Mouse (Mus musculus) adrenal gland, adult 18-20 months (tissue): ENCODE results near the gene Pbx1. TPM values are rescaled to one million over a fixed set of nuclear protein-coding genes. Genes with fewer than 3 reads are reported as not detected.
A peak's percentile ranks its signal among the peaks of the same experiment; 100 is the strongest.

ENCODE experiments used
- DNase-seq, 2 experiments: peaks; one replicate each; pipeline ENCODE4 v3.0.0; 2021 to 2022; ENCODE audit warnings: low spot score in 2 of 2
- total RNA-seq, 2 experiments: library from RNA; stranded (reverse); gene quantifications; 1 replicate in 1 of 2; 2 replicates in 1 of 2; pipeline ENCODE4 v1.2.3; 2021

Pbx1 gene
- total RNA-seq, 2 experiments from 2014 or later: 143 to 202 TPM

GRCm38 (mm10) chr1:168231548-168232429, 200.3 kb downstream of the Pbx1 start:
- DNase-seq: no peak

- DNase-seq: no peak
These were observed 201.2 kb downstream of the Pbx1 start for GRCm38 (mm10) chr1:168230858-168231257.

- no peak for DNase-seq
These were observed 201.9 kb downstream of the Pbx1 start for GRCm38 (mm10) chr1:168230134-168230533.

- DNase-seq: no peak
These were observed 203.1 kb downstream of the Pbx1 start for GRCm38 (mm10) chr1:168228756-168229526.

GRCm38 (mm10) chr1:168226150-168226549, 205.9 kb downstream of the Pbx1 start:
- no peak for DNase-seq

GRCm38 (mm10) chr1:168225595-168226127, 206.4 kb downstream of the Pbx1 start:
- DNase-seq: no peak

- DNase-seq: no peak
These were observed 207.9 kb downstream of the Pbx1 start for GRCm38 (mm10) chr1:168224218-168224617.

- no peak for DNase-seq
These were observed 209.3 kb downstream of the Pbx1 start for GRCm38 (mm10) chr1:168222794-168223193.

- DNase-seq: no peak
These were observed 211.0 kb downstream of the Pbx1 start for GRCm38 (mm10) chr1:168221071-168221521.

- DNase-seq: no peak
These were observed 215.9 kb downstream of the Pbx1 start for GRCm38 (mm10) chr1:168215896-168216747.

- DNase-seq: no peak
These were observed 216.6 kb downstream of the Pbx1 start for GRCm38 (mm10) chr1:168215468-168215867.

- DNase-seq: peak; percentile 68 to 70
These were observed 218.0 kb downstream of the Pbx1 start for GRCm38 (mm10) chr1:168214040-168214443.

- DNase-seq: no peak
These were observed 218.5 kb downstream of the Pbx1 start for GRCm38 (mm10) chr1:168213595-168213994.

GRCm38 (mm10) chr1:168210401-168210800, 221.7 kb downstream of the Pbx1 start:
- no peak for DNase-seq

- DNase-seq: no peak
These were observed 231.4 kb downstream of the Pbx1 start for GRCm38 (mm10) chr1:168200570-168201156.

GRCm38 (mm10) chr1:168198276-168198675, 233.8 kb downstream of the Pbx1 start:
- no peak for DNase-seq

- no peak for DNase-seq
These were observed 234.2 kb downstream of the Pbx1 start for GRCm38 (mm10) chr1:168197908-168198258.

- DNase-seq: no peak
These were observed 234.7 kb downstream of the Pbx1 start for GRCm38 (mm10) chr1:168197195-168197907.

GRCm38 (mm10) chr1:168193364-168193763, 238.7 kb downstream of the Pbx1 start:
- no peak for DNase-seq

GRCm38 (mm10) chr1:168182816-168183215, 249.3 kb downstream of the Pbx1 start:
- DNase-seq: no peak
